Mouse (Mus musculus): Measurements from ENCODE around the gene Tor4a.
A peak's percentile ranks its signal among the peaks of the same experiment; 100 is the strongest.

Tor4a gene

DNA sequence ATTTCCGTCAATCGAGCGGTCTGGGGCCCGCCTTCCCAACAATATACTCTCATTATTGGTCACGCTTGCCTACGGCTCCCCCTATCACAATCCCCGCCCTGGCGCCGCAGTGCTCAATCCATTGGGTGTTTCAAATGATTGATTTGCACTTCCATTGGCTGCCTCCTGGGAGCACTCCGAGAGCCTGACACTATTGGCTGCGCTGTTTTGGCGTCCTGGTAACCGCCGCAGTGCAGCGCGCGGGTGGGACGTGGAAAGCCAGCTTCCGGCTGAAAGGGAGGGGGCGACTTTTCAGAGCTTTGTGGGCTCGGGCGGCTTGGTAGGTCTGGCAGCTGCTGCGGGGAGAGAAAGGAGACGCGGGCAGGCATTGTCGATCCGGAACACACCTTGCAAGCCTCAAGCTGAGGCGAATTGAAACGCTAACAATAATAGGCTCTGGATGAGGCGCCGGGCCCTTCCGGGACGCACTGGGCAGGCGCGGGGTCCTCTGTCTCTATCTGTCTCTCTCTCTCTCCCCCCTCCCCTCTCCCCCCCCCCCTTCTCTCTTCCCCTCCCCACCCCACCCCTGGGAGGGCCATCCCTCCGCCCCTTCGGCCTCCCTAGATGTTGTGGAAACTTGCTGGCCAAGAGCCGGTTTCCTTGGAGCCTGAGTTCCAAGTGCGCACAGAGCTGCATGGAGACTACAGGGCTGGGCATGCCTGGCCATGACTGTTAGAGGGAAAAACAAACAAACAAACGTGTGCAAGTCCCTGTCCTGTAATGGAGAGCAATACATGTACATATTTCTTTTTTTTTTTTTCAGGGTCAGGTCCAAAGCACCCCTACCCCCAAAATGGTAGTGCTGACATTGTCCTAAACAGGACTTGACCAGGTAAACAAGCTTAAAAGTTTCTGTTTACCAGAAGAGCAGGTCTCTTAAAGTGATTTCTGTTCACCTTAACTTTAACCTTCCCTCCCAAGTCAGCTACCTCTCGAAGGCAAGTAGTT, 28.4 kb upstream of the Tor4a start:
- peak in 1 of 2 experiments; percentile 96 for DNase-seq (ENCODE audit: low spot score in 2 of 2)

DNA sequence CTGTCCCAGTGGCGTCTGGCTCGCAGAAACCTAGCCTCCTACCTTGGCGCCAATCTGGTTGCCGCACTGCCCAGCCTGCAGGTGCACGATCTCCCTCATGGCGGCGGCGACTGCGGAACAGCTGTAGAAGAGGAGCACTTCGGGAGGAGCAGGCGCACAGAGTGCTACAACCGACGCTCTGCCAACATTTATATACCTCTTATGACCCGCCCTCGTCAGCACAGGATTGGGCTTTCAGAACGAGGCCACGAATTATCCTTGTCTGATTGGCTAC, 27.7 kb upstream of the Tor4a start, which contains the start of gene Tubb4b:
Gene Tubb4b (minus strand): TSS at position 211 of the 274 bp plus-strand sequence.
- DNase-seq (ENCODE audit: low spot score in 2 of 2) = peak in 1 of 2 experiments; percentile 91

DNA sequence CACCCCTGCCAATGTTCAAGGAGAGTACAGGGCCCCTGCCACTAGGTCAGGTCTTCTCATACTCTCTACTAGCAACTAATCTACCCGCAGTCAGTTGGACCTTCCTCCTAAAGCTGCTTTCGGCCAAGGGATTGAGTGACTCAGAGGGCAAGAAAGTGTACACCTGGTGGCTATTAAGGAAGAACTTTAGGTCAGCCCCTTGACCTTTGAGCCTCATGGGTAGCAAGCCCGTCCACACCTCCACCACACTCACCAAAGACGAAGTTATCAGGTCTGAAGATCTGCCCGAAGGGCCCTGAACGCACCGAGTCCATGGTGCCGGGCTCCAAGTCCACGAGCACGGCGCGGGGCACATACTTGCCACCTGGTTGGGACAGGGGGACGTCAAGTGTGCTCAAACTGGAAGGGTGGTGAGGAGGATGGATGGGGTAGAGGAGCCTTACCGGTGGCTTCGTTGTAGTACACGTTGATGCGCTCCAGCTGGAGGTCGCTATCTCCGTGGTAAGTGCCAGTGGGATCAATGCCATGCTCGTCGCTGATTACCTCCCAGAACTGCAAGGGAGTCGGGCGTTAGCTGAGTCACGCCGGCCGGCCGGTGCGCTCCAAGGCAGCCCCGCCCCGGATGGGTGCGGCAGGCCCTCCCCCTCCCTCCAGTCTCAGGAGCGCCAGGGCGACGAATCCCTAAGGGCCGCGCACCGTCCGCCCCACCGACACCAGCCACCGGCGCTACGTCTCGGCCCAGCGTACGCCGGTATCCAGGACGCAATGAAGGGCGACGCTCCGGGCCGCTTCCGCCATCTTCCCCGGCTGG, 27.2 kb upstream of the Tor4a start:
- peak; percentile 86 to 94 for DNase-seq (ENCODE audit: low spot score in 2 of 2)

DNA sequence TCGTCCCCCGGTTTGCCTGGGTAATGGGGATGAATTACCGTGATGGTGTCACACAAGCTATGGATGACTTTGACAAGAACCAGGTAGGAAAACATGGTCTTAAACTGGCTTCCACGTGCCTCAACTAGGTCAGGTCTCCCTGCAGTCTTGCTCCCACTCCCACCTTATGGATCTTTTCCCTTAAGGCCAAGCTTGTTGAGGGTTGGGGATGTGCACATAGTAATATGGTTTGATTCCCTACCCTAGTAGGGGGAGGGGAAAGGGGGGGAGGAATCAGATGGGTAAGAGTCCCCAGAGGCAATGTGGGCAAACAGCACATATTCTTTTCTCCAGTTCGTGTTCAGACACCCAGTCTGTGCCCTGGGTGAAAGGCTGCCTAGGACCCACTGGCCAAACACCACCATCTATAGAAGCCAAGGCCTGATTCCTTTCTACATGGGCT, 24.7 kb upstream of the Tor4a start:
- no peak for DNase-seq (ENCODE audit: low spot score in 2 of 2)

DNA sequence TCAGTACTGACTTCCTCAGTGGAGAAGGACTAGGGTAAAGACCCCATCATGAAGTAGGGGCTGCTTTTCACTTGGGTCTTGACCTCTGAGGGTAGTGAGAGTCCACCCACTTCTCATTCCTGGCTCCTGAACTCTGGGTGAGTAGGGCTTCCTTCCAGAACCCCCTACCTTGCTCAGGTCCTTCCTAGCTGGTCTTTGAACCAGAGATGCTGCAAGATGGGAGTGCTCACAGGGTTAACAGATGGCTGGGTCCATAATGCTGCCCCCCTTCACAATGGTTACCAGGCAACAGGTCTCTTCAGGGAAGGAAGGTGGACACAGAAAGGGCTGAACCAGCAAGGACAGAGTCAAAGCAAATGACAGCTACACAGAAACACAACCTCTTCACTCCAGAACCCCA, 21.8 kb upstream of the Tor4a start, which contains the start of gene Fam166a:
Gene Fam166a (plus strand): TSS at position 301 of the 400 bp plus-strand sequence.
- DNase-seq (ENCODE audit: low spot score in 2 of 2) = no peak

DNA sequence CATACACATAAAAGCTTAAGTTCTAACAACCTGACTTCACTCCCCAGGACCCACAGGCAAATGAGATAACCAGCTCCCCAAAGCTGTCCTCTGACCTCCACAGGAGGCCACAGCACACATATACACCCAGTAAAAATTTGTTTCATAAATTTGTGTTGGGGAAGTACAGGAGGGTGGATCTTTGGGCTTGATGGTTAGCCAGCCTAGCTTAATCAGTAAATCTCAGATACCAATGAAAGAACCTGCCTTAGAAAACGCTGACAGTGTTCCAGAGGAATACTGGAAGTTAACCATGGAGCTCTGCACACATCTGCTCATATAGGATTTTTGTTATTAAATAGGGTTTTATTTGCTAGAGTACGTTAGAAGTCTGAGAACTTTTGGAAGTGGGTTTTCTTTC, 21.0 kb upstream of the Tor4a start:
- DNase-seq (ENCODE audit: low spot score in 2 of 2) = no peak

DNA sequence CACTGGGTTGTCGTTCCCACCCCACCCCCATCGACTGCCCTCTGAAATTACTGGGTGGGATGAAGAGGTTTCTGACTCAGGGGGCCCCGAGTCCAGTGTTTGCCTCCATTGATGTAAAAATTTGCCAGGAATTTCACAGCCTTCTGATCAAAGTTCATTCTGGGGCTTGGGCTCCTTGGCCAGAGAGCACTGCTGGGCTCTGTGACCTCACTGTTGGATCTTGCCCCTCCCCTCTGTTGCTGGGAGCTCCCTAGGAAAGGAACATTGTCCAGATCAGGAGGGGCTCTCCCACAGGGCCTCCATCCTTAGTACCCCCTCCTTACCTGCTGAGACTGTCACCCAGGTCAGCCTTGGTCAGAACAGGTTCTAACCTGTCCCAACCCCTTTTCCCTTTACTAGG, 17.8 kb upstream of the Tor4a start, which contains the start of gene Stpg3:
Gene Stpg3 (minus strand): TSS at position 194 of the 400 bp plus-strand sequence.
- no peak for DNase-seq (ENCODE audit: low spot score in 2 of 2)

DNA sequence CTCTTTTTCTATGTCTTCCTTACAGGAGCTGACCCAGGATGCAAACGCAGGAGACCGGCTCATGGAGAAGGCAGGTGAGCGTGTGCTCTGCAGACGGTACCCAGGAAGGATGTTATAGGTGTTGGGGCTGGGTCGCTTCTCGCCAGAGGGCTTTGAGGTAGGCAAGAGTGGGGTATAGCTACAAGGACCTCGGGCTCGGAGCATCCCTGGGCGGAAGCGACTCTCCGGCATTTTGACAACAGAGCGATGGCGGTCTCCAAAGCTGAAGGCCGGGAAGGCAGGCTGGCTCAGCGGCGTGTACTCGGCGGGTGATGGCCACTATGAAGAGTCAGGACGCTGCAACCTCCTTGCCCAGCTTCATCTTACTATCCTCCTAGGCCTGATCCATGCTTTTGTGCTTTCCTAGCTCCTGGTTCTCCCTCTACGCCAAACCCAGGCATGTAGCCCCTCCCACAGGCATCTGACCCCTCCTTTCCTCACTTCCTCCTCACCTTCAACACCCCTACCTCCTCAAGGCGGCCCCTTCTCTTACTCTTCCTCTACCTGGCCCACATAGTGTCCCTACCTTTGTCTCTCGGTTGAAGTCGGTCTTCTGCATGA, 16.7 kb upstream of the Tor4a start:
- DNase-seq (ENCODE audit: low spot score in 2 of 2) = no peak

DNA sequence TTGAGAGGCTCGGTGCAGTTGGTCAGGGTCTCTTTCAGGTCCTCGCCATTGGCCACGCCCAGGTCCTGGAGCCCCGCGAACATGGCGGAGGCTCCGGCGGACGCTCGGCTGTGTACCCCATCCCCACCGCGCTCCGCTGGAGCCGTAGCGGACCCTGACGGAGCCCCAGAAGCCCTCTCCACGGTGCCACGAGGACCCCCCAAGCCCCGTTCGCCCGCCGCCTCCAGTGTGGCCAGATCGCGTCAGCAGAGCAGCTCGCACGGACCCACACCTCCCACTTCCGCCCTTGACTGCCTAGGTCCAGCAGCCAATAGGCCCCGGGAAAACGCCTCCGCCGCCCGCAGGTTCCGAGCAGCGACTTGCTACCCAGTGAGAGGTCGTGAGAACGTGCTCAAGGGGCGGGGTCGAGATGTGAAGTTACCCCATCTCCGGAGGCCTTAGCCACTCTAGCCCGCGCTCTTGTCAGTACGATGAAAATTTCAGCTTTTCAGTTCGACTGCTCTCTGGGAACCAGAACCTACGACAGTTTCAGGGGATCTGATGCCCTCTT, 14.5 kb upstream of the Tor4a start, which contains the start of gene Nelfb:
Gene Nelfb (minus strand): TSS at position 369 of the 550 bp plus-strand sequence.
- DNase-seq (ENCODE audit: low spot score in 2 of 2) = peak; percentile 94 to 95

DNA sequence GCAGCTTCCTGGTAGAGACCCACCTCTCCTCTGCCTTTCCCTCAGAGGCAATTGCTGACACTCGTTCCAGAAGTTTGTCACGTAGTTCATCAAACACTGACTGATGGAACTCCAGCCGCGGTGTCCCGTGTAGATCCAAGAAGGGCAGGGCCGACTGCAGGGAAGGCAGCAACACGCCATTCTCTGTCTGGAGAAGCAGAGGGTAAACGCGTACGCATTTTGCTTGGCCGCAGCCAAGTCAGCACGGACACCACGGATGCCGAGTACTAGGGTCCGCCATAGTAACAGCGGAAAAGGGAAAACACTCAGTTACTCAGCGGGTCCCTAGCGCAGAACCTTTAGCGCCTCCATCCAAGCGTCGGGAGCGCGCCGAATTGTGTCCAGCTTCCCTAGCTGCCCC, 14.0 kb upstream of the Tor4a start:
- DNase-seq (ENCODE audit: low spot score in 2 of 2) = peak in 1 of 2 experiments; percentile 38

DNA sequence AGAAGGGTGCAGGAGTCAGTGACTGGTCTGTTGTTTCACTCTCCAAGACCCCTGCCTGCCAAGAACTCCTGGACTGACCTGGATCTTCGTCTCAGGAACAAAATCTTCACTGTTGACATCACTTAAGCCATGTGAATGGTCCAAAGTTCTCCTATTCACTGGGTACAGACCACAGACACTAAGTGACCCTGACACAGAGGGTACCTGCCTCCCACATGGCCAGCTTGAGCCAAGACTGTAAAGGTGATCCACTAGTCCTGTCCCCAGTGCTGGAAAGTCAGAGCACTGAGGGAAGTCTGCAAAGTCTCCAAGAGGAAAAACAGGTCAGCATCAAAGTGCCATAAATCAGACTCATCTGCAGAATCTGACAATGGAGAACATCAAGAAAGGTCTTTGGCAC, 10.9 kb upstream of the Tor4a start:
- no peak for DNase-seq (ENCODE audit: low spot score in 2 of 2)

DNA sequence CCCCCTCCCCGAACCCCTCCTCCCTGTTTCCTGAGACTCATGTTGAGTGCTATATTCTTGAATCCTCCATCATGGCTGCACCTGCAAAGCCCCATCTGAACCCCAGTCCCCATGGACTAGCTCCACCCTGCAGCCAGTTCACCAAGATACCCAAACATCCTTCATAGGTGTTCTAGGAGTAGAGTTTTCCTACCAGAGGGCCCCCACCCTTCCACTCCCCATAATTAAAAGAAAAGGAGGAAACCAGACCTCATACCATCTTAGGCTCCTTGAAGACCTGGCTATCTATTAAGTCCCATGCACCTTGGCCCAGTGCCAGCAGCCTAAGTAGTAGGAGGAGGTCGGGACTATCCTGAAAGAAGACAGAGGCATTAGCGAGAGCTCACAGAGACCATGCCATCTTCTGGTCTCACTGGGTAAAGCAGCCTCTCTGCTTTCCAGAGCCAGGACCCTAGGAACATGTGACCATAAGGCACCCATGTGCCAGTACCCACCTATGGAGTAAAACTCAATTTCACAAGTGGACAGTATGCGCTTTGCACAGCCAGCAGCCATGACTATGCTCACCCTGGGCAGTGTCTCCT, 7.0 kb upstream of the Tor4a start:
- peak in 1 of 2 experiments; percentile 75 for DNase-seq (ENCODE audit: low spot score in 2 of 2)

DNA sequence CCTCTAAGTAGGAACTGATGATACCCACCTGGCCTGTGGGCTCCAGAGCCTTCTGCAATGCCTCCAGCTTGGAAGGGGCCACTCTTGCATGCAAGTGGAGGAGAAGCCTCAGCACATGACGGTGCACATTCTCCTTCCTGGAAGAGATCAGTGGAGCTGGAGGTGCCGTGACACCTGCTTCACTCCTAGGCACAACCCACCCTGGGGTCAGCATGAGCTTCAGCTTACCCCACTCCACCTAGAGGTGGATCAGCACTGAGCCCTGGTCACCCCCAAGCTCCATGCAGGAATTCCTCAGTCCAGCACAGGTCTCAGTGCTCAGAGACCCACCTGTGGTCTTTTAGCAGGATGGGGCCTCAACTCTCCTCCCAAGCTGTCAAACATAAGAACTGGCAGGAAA, 3.9 kb upstream of the Tor4a start:
- no peak for DNase-seq (ENCODE audit: low spot score in 2 of 2)

DNA sequence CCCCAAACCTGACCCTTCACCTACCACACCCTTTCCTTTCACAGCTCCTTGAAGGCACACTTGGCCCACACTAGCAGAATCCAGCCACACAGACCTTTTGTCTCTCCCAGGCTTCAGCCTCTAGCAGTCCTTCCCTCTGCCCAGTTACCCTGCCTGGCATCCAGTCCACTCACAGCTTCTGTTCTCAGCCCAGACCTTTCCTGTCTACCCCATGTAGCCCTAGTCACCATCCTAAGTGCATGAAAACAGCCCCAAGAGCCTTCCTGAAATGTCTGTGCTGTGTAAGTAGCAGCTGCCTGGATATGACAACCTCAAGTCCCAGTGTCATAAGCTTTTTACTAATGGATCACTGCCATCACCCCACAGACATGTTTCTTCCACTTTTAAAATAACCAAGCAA, 1.3 kb upstream of the Tor4a start:
- no peak for DNase-seq (ENCODE audit: low spot score in 2 of 2)

DNA sequence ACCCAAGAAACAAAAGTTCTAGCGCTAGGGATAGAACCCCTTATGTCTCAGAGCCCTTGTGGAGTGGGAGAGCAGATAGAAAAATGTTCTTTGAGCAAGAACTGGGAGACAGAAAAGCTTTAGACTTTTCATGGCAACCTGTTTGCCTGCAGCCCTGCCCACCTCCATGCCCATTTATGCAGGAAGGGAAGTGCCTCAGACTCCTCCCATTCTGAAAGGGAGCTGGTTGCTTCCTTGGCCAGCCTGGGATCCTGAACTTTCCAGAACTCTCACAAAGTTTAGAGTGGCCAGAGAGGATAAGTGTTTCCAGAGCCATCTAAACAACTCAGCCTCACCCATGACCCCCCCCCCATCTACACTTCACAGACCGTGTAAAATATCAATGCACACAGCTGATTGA, 505 bp upstream of the Tor4a start:
- no peak for DNase-seq (ENCODE audit: low spot score in 2 of 2)

DNA sequence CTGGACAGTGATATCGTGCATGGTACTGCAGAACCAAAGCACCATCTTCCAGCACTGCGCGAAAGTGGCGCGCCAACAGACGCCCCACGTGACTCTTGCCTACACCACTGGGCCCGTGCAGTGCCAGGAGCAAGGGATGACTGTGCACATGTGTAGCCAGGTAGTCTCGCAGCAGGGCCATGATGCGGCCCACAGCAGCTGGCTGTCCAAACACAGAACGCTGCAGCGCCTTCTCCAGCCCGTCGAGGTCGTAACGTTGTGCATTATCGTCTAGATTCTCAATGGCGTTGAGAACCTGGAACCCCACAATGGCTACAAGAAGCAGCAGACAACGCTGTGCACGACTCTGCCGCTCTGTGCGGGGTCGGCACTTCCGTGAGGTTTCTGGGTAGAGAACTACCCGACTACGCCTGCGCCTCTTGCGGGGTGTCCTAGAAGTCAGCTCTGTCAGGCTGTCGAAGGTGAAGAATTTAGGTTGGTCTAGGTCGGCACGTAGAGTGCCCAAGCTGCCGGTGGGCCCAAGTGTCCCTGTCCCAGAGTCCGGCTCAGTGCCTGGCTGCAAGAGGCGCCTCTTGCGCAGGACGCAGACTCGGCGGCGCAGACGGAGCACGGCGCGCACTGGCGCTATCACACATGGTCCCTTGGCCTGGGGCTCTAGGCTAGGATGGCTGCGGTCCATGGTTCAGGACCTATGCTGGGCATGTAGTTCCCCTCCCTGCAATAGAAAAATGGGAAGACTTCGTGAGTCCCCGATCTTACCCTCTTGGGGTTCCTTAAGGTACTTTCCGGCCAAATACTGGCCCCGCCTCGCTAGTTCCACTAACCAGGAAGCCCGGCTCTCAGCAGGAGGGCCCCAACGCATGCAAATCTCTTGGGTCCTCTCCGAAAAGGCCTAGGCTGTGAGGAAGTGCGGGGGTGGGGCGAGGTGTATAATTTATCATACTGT, 1.2 kb downstream of the Tor4a start:
- peak; percentile 65 to 88 for DNase-seq (ENCODE audit: low spot score in 2 of 2)

DNA sequence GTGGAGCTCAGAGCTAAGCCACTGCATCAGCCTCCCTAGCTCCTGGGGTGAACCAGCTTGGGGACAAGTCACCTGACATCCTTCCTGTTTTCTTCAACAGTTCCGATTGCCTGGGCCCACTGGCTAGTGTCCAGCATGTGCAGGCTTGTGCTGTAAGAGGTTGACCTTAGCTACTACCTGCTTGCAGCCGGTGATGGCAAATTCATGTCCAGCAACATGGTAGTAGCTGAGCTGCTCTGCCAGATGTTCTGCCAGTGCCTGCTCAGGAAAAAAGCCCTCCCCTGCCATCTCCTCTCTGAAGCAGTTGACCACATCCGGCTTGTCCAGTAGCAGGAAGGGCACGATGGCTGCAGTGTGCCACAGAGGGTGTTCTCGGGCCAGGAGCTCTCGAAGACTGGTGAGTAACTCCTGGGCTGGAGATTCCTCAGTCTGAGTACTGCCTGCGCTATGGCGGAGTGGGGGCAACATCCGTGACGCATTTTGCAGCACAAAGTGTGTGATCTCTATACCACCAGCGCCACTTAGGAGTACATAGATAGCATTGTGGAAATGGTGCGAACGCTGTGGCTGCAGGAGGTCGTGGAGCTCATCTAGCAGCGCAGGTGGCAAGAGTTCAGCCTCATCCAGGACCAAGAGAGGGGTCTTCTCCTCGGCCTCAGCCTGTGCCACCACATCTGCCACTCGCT, 2.1 kb downstream of the Tor4a start:
- DNase-seq (ENCODE audit: low spot score in 2 of 2) = peak; percentile 45 to 48

DNA sequence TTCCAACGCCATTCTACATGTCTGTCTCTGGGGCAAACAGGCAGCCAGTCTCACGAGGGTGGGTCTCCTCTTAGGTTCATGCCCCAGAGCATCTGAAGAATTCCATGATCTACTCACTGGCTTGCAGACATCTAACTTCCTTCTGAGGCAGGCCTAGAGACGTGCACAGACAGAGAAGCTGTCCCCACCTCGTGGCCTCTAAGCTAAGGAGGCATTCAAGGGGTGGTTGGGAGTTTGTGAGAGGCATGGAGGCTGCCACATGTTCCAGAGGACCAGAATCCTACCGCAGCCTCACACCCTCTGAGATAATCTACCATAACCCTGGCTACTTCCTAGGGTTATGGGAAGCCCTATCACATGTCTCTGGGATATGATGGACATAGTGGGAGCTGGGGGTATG, 2.7 kb downstream of the Tor4a start:
- DNase-seq (ENCODE audit: low spot score in 2 of 2) = no peak

DNA sequence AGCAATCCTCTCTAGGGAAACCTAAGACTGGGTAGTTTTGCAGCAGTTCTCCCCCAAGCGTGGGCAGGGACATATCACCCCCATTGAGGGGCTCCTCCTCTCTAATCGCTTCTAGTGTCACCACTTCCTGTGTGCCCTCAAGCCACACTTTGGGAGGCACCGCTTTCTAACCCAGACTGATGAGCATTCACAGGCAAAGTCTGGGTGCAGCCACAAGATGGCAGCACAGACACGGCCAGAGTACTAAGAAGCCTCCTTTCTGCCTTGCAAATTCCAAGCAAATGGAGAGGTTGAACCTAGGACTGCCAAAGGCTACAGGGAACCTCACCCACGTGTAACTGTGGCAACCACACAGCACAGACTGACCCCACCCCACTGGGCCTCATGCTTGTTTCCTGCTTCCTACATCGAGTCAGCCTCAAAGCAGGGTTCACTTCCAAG, 3.3 kb downstream of the Tor4a start:
- peak; percentile 67 to 86 for DNase-seq (ENCODE audit: low spot score in 2 of 2)
